ENCODE assay signal across 12 mouse cellular contexts in the genomic region with DNA sequence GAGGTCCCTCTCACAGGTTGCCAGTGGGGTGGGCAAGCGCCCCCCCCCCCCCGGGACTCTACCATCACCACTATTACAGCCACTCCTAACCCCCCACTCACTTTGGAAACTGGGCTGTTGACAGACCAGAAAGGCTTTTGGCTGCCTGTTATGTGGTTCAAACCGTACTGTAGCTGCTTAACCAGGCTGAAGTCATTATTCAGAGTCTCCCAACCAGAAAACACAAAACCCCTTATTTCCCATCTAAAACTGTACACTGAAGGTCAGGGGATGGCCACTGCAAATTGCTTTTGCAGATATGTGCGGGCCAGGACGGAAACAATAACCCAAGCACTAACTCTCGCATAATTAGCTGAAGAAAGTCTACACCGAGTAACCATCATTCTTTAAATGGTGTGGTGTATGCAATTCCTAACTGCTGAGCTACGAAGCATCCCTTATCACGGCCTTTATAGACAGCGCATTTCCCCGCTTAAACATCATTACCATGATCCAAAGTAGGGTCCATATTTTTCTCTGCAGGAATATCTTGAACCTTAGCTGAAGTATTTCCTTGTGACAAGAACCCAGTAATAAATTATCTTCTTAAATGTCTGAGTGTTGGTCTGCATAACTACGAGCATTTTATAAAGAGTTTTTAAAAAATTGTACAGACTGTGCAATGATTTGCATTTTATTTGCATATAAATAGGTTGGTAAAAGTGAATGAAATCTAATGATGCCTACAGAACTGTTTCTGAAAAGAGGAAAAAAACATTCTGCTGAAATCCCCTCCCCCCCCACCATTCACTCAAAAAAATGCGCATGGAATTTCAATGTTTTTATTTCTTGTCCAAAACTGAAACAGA. TPM values are rescaled to one million over a fixed set of nuclear protein-coding genes. Genes with fewer than 3 reads are reported as not detected.
A peak's percentile ranks its signal among the peaks of the same experiment; 100 is the strongest.
DNase-seq lines count a peak whose midpoint lies in the region; ATAC-seq and TF ChIP-seq lines count a peak whose summit lies in the region.
"Had no signal": no experiment of that assay in that cellular context is flagged by ENCODE, and none has a peak within 500 bp of the region (broad histone marks: within the 10 kb centered on the region; RNA-seq: fewer than 3 reads in every experiment).

No protein-coding gene starts in this region.

- peaks cover 48% of the 10 kb centered on the region for H3K36me3 ChIP-seq in kidney, embryonic 16.5 days (ENCODE audit: insufficient read depth, low read length)
- H3K36me3 ChIP-seq in CH12.LX (replicated peaks in 1 of 2; ENCODE audit: control insufficient read depth in 1 of 2, insufficient read depth in 1 of 2, low read length in 1 of 2): peaks cover 31 to 93% of the 10 kb centered on the region in 2 experiments
- peaks cover 34% of the 10 kb centered on the region for H3K36me3 ChIP-seq in forebrain, embryonic 14.5 days (ENCODE audit: control insufficient read depth, insufficient read depth, low read length)
- H3K36me3 ChIP-seq in hindbrain, embryonic 16.5 days (ENCODE audit: control insufficient read depth, insufficient read depth, low read length): peaks cover 32% of the 10 kb centered on the region
- H3K36me3 ChIP-seq in stomach, postnatal 0 days (ENCODE audit: control insufficient read depth, insufficient read depth, low read length): peaks cover 24% of the 10 kb centered on the region

- no peak for DNase-seq in kidney, postnatal 14 days
- DNase-seq in CH12.LX (ENCODE audit: extremely low read depth): no peak
- peak; percentile 66 for DNase-seq in forebrain, embryonic 14.5 days (ENCODE audit: low spot score)
- no peak for DNase-seq in stomach, postnatal 0 days (ENCODE audit: low spot score)
- no peak for DNase-seq in spleen, postnatal 10 days (ENCODE audit: low spot score in 2 of 2)
- DNase-seq in thymus, postnatal 4 days: no peak
- DNase-seq: adrenal gland, postnatal 25 days; right cerebral cortex, postnatal 25 days had no signal

- no peak overlapping the region for H3K4me2 ChIP-seq in kidney, embryonic 16.5 days (replicated peaks; ENCODE audit: low read depth, low read length)
- peak overlapping the region; percentile 11; the same call in 1 of the 2 replicates for H3K4me2 ChIP-seq in CH12.LX (ENCODE audit: insufficient read depth, low read depth, poor library complexity, severe bottlenecking)
- H3K4me2 ChIP-seq in forebrain, embryonic 14.5 days (ENCODE audit: low read length): peak overlapping the region; percentile 45
- H3K4me2 ChIP-seq in hindbrain, embryonic 16.5 days (ENCODE audit: low read length): no peak overlapping the region; the same call in 1 of the 2 replicates
- H3K4me2 ChIP-seq in stomach, postnatal 0 days (replicated peaks; ENCODE audit: low read depth): no peak overlapping the region

- peak overlapping the region; percentile 6; the same call in 1 of the 2 replicates for H3K27ac ChIP-seq in kidney, embryonic 16.5 days (ENCODE audit: low read length)
- no peak overlapping the region for H3K27ac ChIP-seq in CH12.LX (ENCODE audit: insufficient read depth, low read depth)
- peak overlapping the region; percentile 6; the same call in 1 of the 2 replicates for H3K27ac ChIP-seq in forebrain, embryonic 14.5 days (ENCODE audit: low read depth, low read length)
- 0 out of 2 replicates have a peak overlapping the region, but pooled peaks have one; percentile 39 for H3K27ac ChIP-seq in hindbrain, embryonic 16.5 days (ENCODE audit: low read depth, low read length)
- H3K27ac ChIP-seq in stomach, postnatal 0 days (replicated peaks): no peak overlapping the region

- H3K4me3 ChIP-seq in kidney, embryonic 16.5 days (ENCODE audit: low read length): no peak overlapping the region
- H3K4me3 ChIP-seq in CH12.LX (replicated peaks in 1 of 3; ENCODE audit: low read depth in 2 of 3, low read length in 2 of 3, poor library complexity in 1 of 3): no peak overlapping the region
- H3K4me3 ChIP-seq in forebrain, embryonic 14.5 days (ENCODE audit: low read depth, low read length): no peak overlapping the region
- no peak overlapping the region for H3K4me3 ChIP-seq in hindbrain, embryonic 16.5 days (ENCODE audit: low read length)
- H3K4me3 ChIP-seq in stomach, postnatal 0 days (ENCODE audit: low read depth, low read length): no peak overlapping the region

- no peak for ATAC-seq in kidney, embryonic 16.5 days (ENCODE audit: low FRiP score, low TSS enrichment)
- ATAC-seq in forebrain, embryonic 14.5 days: peak; percentile 45
- no peak for ATAC-seq in hindbrain, embryonic 16.5 days
- ATAC-seq in stomach, postnatal 0 days (ENCODE audit: low FRiP score, low TSS enrichment): no peak
- ATAC-seq: inflammation-experienced regulatory T-cells, adult 6 months had no signal

- TF ChIP-seq EP300 in CH12.LX (IDR thresholded peaks at IDR 0.05; ENCODE audit: low read length): no peak
- no peak for TF ChIP-seq EP300 in stomach, postnatal 0 days (optimal IDR thresholded peaks at IDR 0.05)

- no peak for TF ChIP-seq POLR2A in CH12.LX (IDR thresholded peaks at IDR 0.05; ENCODE audit: low read depth, low read length)

- TF ChIP-seq CTCF in CH12.LX (conservative IDR thresholded peaks at IDR 0.05 in 1 of 2, IDR thresholded peaks at IDR 0.05 in 1 of 2; ENCODE audit: low read depth in 2 of 2, low read length in 2 of 2): no peak
- TF ChIP-seq CTCF in stomach, postnatal 0 days (IDR thresholded peaks at IDR 0.05; ENCODE audit: low read depth): no peak

- H3K9me3 ChIP-seq in kidney, embryonic 16.5 days (ENCODE audit: low read length): no peaks in the 10 kb centered on the region
- no peaks in the 10 kb centered on the region for H3K9me3 ChIP-seq in CH12.LX (replicated peaks; ENCODE audit: low read length)
- no peaks in the 10 kb centered on the region for H3K9me3 ChIP-seq in forebrain, embryonic 14.5 days (replicated peaks; ENCODE audit: control insufficient read depth, low read length)
- H3K9me3 ChIP-seq in hindbrain, embryonic 16.5 days (ENCODE audit: control insufficient read depth, low read length): no peaks in the 10 kb centered on the region
- H3K9me3 ChIP-seq in stomach, postnatal 0 days (ENCODE audit: control insufficient read depth, low read length): no peaks in the 10 kb centered on the region
- H3K9me3 ChIP-seq: G1E had no signal

- 57% methylated on average over 13 of the region's 13 CpGs for WGBS in kidney, embryonic 16.5 days
- 10% methylated on average over 13 of the region's 13 CpGs for WGBS in forebrain, embryonic 14.5 days
- WGBS in hindbrain, embryonic 16.5 days: 42% methylated on average over 13 of the region's 13 CpGs
- 67% methylated on average over 13 of the region's 13 CpGs for WGBS in stomach, postnatal 0 days

- H3K4me1 ChIP-seq in kidney, embryonic 16.5 days (ENCODE audit: insufficient read depth, low read length): peaks cover 24% of the 10 kb centered on the region
- H3K4me1 ChIP-seq in CH12.LX (ENCODE audit: control insufficient read depth in 1 of 2, insufficient read depth in 2 of 2): peaks cover 25 to 55% of the 10 kb centered on the region in 2 experiments
- H3K4me1 ChIP-seq in forebrain, embryonic 14.5 days (ENCODE audit: control insufficient read depth, insufficient read depth, low read length): peaks cover 43% of the 10 kb centered on the region
- H3K4me1 ChIP-seq in hindbrain, embryonic 16.5 days (ENCODE audit: control insufficient read depth, insufficient read depth, low read depth, low read length): peaks cover 13% of the 10 kb centered on the region
- H3K4me1 ChIP-seq in stomach, postnatal 0 days (replicated peaks; ENCODE audit: control insufficient read depth, insufficient read depth): 0 out of 2 replicates have a peak, but pooled peaks cover 2% of the 10 kb centered on the region

- no peak overlapping the region for H3K9ac ChIP-seq in kidney, embryonic 16.5 days (replicated peaks; ENCODE audit: low read length)
- H3K9ac ChIP-seq in CH12.LX (ENCODE audit: insufficient read depth, low read depth): no peak overlapping the region
- no peak overlapping the region for H3K9ac ChIP-seq in forebrain, embryonic 14.5 days (ENCODE audit: low read length)
- no peak overlapping the region for H3K9ac ChIP-seq in hindbrain, embryonic 16.5 days (ENCODE audit: low read depth, low read length)
- H3K9ac ChIP-seq in stomach, postnatal 0 days (ENCODE audit: low read length): no peak overlapping the region

- in situ Hi-C loops in CH12.LX (cut with MboI; ENCODE audit: low pct_ligation_motif_present, low pct_unique_long_range_greater_than_20kb, low sequenced_read_pairs): no loop called here

- TF ChIP-seq RAD21 in CH12.LX (IDR thresholded peaks at IDR 0.05; ENCODE audit: low read depth, low read length): no peak

- no peaks in the 10 kb centered on the region for H3K27me3 ChIP-seq in kidney, embryonic 16.5 days (ENCODE audit: insufficient read depth, low read length)
- no peaks in the 10 kb centered on the region for H3K27me3 ChIP-seq in CH12.LX (replicated peaks)
- H3K27me3 ChIP-seq in forebrain, embryonic 14.5 days (replicated peaks; ENCODE audit: control insufficient read depth, insufficient read depth, low read length): peaks cover 2% of the 10 kb centered on the region
- no peaks in the 10 kb centered on the region for H3K27me3 ChIP-seq in hindbrain, embryonic 16.5 days (replicated peaks; ENCODE audit: control insufficient read depth, insufficient read depth, low read length)
- no peaks in the 10 kb centered on the region for H3K27me3 ChIP-seq in stomach, postnatal 0 days (ENCODE audit: control insufficient read depth, insufficient read depth, low read length)

- H3K79me2 ChIP-seq in CH12.LX (replicated peaks; ENCODE audit: control insufficient read depth, extremely low read depth, insufficient read depth, poor library complexity, severe bottlenecking): peaks cover 4% of the 10 kb centered on the region; the same call in 1 of the 2 replicates

- dilution Hi-C loops in CH12.LX (cut with MboI; ENCODE audit: extremely low pct_ligation_motif_present, extremely low pct_unique_long_range_greater_than_20kb, low sequenced_read_pairs): no loop called here

RNA-seq across cellular contexts. Expression of gene Ptch1, which starts 29.1 kb away (rescaled TPM):
- 15.8 and 18.9 TPM in 2 replicates for polyA plus RNA-seq in kidney, embryonic 16.5 days (2015; fragmentation: Nextera tagmentation; extraction: Ambion mirVana)
- total RNA-seq in CH12.LX (2012; rRNA removed) (7.4 and 8.2 TPM in 2 replicates), CH12.LX (2014; rRNA removed) (5.2 and 6.2 TPM in 2 replicates)
- polyA plus RNA-seq in CH12.LX (2012; ENCODE audit: insufficient read length, low read depth): 14.9 and 15.5 TPM in 2 replicates
- polyA plus RNA-seq in forebrain, embryonic 14.5 days (2014; fragmentation: Nextera tagmentation; extraction: Ambion mirVana): 9.7 and 11.3 TPM in 2 replicates
- polyA plus RNA-seq in hindbrain, embryonic 16.5 days (2015; fragmentation: Nextera tagmentation; extraction: Ambion mirVana): 15.3 and 17.3 TPM in 2 replicates
- polyA plus RNA-seq in stomach, postnatal 0 days (2015; fragmentation: Nextera tagmentation; extraction: Ambion mirVana): 8.4 and 8.5 TPM in 2 replicates

RNA-seq across cellular contexts. Expression of gene Fancc, which starts 47.3 kb away (rescaled TPM):
- 22.2 and 24.5 TPM in 2 replicates for polyA plus RNA-seq in kidney, embryonic 16.5 days (2015; fragmentation: Nextera tagmentation; extraction: Ambion mirVana)
- total RNA-seq in CH12.LX (2012; rRNA removed) (10.6 and 12.4 TPM in 2 replicates), CH12.LX (2014; rRNA removed) (7.6 and 8.2 TPM in 2 replicates)
- polyA plus RNA-seq in CH12.LX (2012; ENCODE audit: insufficient read length, low read depth): 8.7 and 11.7 TPM in 2 replicates
- polyA plus RNA-seq in forebrain, embryonic 14.5 days (2014; fragmentation: Nextera tagmentation; extraction: Ambion mirVana): 12.8 and 13.1 TPM in 2 replicates
- polyA plus RNA-seq in hindbrain, embryonic 16.5 days (2015; fragmentation: Nextera tagmentation; extraction: Ambion mirVana): 15.7 and 16.0 TPM in 2 replicates
- polyA plus RNA-seq in stomach, postnatal 0 days (2015; fragmentation: Nextera tagmentation; extraction: Ambion mirVana): 9.3 TPM in 2 replicates

Comparison
In these comparisons a context has a peak if more than half of its experiments do, and no peak if none do; other contexts are left out.
1. H3K27ac ChIP-seq: peak in kidney, embryonic 16.5 days (single experiment), forebrain, embryonic 14.5 days (single experiment) and hindbrain, embryonic 16.5 days (single experiment); none in CH12.LX (single experiment) and stomach, postnatal 0 days (single experiment).
2. H3K4me2 ChIP-seq: peak in CH12.LX (single experiment) and forebrain, embryonic 14.5 days (single experiment); none in kidney, embryonic 16.5 days (single experiment), hindbrain, embryonic 16.5 days (single experiment) and stomach, postnatal 0 days (single experiment).